Mouse (Mus musculus): Measurements from ENCODE around the gene Kank2. TPM values are rescaled to one million over a fixed set of nuclear protein-coding genes. Genes with fewer than 3 reads are reported as not detected.
"Not testable (repeated sequence)": the region's sequence is repeated elsewhere in the genome, so short reads cannot be mapped to it uniquely, and the experiment has no call there.

Kank2 gene
- polyA plus RNA-seq, 1 experiment from 2014 or later: 9.5 TPM

DNA sequence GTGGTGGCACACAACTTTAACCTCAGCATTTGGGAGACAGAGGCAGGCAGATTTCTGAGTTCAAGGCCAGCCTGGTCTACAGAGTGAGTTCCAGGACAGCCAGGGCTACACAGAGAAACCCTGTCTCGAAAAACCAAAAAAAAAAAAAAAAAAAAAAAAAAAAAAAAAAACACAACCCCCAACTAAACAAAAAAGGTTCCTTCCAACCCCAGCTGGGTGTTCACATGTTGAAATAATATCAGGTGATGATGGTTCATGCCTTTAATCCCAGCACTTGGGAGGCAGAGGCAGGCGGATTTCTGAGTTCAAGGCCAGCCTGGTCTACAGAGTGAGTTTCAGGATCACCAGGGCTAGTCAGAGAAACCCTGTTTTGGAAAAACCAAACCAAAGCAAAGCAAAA is 12.2 kb downstream of the Kank2 start:
- 90% methylated on average over 1 of the region's 2 CpGs for WGBS

GRCm38 (mm10) chr9:21784517-21785307 is 13.8 kb downstream of the Kank2 start:
- no peaks in the 10 kb centered on the region for H3K9me3 ChIP-seq (ENCODE audit: control insufficient read depth, low read length)
- ATAC-seq (replicated peaks; ENCODE audit: low FRiP score, low TSS enrichment, low read depth): no peak
- no peak overlapping the region for H3K4me3 ChIP-seq (ENCODE audit: low read depth, low read length)
- H3K4me1 ChIP-seq (replicated peaks; ENCODE audit: control insufficient read depth, insufficient read depth, low read length): 0 out of 2 replicates have a peak, but pooled peaks cover 4% of the 10 kb centered on the region
- H3K27ac ChIP-seq (ENCODE audit: low read depth): no peak overlapping the region
- H3K9ac ChIP-seq (ENCODE audit: low read length): no peak overlapping the region
- WGBS: 89% methylated on average over 7 of the region's 7 CpGs
- H3K27me3 ChIP-seq (replicated peaks; ENCODE audit: control insufficient read depth, insufficient read depth, low read length): no peaks in the 10 kb centered on the region
- H3K4me2 ChIP-seq (ENCODE audit: low read length): no peak overlapping the region
- DNase-seq (ENCODE audit: low spot score): no peak
- peaks cover 72% of the 10 kb centered on the region for H3K36me3 ChIP-seq (ENCODE audit: control insufficient read depth, insufficient read depth, low read length)

More for the DNA sequence above, 12.2 kb downstream of the Kank2 start:
- not testable (repeated sequence) for DNase-seq (ENCODE audit: low spot score); H3K4me2 ChIP-seq (ENCODE audit: low read length); H3K9me3 ChIP-seq (ENCODE audit: control insufficient read depth, low read length); H3K4me1 ChIP-seq (replicated peaks; ENCODE audit: control insufficient read depth, insufficient read depth, low read length); H3K4me3 ChIP-seq (ENCODE audit: low read depth, low read length); ATAC-seq (replicated peaks; ENCODE audit: low FRiP score, low TSS enrichment, low read depth); H3K9ac ChIP-seq (ENCODE audit: low read length); H3K27ac ChIP-seq (ENCODE audit: low read depth); H3K27me3 ChIP-seq (replicated peaks; ENCODE audit: control insufficient read depth, insufficient read depth, low read length)
- peaks cover 68% of the 10 kb centered on the region for H3K36me3 ChIP-seq (ENCODE audit: control insufficient read depth, insufficient read depth, low read length)

DNA sequence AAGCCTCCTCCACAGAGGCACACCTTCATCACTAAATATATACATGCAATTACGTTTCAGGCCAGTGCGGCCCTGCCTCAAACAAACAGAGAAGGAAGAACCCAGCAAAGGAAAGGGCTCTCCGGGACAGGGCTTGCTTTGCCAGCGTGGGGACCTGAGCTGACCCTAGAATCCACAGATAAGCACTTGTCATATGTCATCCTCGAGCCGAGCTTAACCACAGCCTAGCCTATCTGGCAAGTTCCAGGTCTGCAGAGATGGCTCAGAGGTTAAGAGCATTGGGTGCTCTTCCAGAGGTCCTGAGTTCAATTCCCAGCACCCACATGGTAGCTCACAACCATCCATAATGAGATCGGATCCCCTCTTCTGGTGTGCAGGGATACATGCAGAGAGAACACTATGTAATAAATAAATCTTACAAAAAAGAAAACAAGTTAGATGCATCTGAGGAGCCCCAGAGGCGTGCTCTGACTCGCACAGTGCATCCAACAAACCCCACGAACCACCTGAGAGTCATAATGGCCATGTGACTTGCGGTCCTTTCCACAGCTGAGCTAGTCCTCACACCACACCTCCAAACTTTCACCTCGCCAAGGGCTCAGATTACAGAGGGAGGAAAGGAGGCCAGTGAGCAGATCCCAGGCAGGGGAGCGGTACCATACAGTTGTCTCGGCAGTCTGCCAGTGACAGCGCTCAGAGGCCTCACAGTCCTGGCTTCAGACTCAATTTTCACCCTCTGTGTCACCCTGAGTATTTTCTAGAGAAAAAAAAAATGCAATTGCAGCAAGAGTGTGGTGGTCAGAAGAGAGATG is 16.7 kb downstream of the Kank2 start:
- H3K9me3 ChIP-seq (ENCODE audit: control insufficient read depth, low read length): no peaks in the 10 kb centered on the region
- H3K4me1 ChIP-seq (replicated peaks; ENCODE audit: control insufficient read depth, insufficient read depth, low read length): no peaks in the 10 kb centered on the region
- ATAC-seq (replicated peaks; ENCODE audit: low FRiP score, low TSS enrichment, low read depth) (no peak), DNase-seq (ENCODE audit: low spot score) (no peak)
- H3K27me3 ChIP-seq (replicated peaks; ENCODE audit: control insufficient read depth, insufficient read depth, low read length): no peaks in the 10 kb centered on the region
- no peak overlapping the region for H3K9ac ChIP-seq (ENCODE audit: low read length)
- peaks cover 80% of the 10 kb centered on the region for H3K36me3 ChIP-seq (ENCODE audit: control insufficient read depth, insufficient read depth, low read length)
- H3K27ac ChIP-seq (ENCODE audit: low read depth): no peak overlapping the region
- 71% methylated on average over 15 of the region's 15 CpGs for WGBS
- H3K4me2 ChIP-seq (ENCODE audit: low read length): no peak overlapping the region
- no peak overlapping the region for H3K4me3 ChIP-seq (ENCODE audit: low read depth, low read length)

- Histone ChIP-seq H3K27ac (ENCODE audit: low read depth) (no peak overlapping the region), H3K9ac (ENCODE audit: low read length) (no peak overlapping the region), H3K4me2 (ENCODE audit: low read length) (no peak overlapping the region), H3K9me3 (ENCODE audit: control insufficient read depth, low read length) (no peaks in the 10 kb centered on the region), H3K27me3 (replicated peaks; ENCODE audit: control insufficient read depth, insufficient read depth, low read length) (no peaks in the 10 kb centered on the region), H3K36me3 (ENCODE audit: control insufficient read depth, insufficient read depth, low read length) (peaks cover 84% of the 10 kb centered on the region), H3K4me1 (replicated peaks; ENCODE audit: control insufficient read depth, insufficient read depth, low read length) (no peaks in the 10 kb centered on the region), H3K4me3 (ENCODE audit: low read depth, low read length) (no peak overlapping the region)
- no peak for DNase-seq (ENCODE audit: low spot score)
- no peak for ATAC-seq (replicated peaks; ENCODE audit: low FRiP score, low TSS enrichment, low read depth)
- 84% methylated on average over 3 of the region's 3 CpGs for WGBS
Measured at GRCm38 (mm10) chr9:21777726-21778125, 20.8 kb downstream of the Kank2 start.

DNA sequence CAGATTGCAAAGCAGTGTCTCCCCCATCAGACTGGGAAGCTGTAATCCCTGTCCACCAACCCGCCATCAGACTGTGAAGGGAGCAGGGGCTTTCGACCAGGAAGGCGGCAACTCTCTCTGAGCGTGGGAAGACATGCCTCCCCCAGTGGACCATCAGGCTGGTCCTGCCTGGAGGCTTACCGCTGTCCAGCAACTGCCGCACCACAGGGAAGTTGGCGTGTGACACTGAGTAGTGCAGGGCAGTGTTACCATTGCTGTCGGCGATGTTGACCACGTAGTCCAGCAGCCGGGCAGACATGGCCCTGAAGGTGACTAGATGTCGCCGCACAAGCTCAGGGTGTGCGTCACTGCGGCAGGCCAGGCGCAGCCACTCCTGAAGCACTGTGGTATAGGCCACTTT is 24.2 kb downstream of the Kank2 start:
- no peak overlapping the region for H3K27ac ChIP-seq (ENCODE audit: low read depth)
- no peak for ATAC-seq (replicated peaks; ENCODE audit: low FRiP score, low TSS enrichment, low read depth)
- peaks cover 84% of the 10 kb centered on the region for H3K36me3 ChIP-seq (ENCODE audit: control insufficient read depth, insufficient read depth, low read length)
- no peak for DNase-seq (ENCODE audit: low spot score)
- H3K4me3 ChIP-seq (ENCODE audit: low read depth, low read length): no peak overlapping the region
- no peak overlapping the region for H3K4me2 ChIP-seq (ENCODE audit: low read length)
- H3K9ac ChIP-seq (ENCODE audit: low read length): no peak overlapping the region
- no peaks in the 10 kb centered on the region for H3K4me1 ChIP-seq (replicated peaks; ENCODE audit: control insufficient read depth, insufficient read depth, low read length)
- H3K9me3 ChIP-seq (ENCODE audit: control insufficient read depth, low read length): no peaks in the 10 kb centered on the region
- WGBS: 96% methylated on average over 16 of the region's 16 CpGs
- H3K27me3 ChIP-seq (replicated peaks; ENCODE audit: control insufficient read depth, insufficient read depth, low read length): no peaks in the 10 kb centered on the region

- peaks cover 84% of the 10 kb centered on the region for H3K36me3 ChIP-seq (ENCODE audit: control insufficient read depth, insufficient read depth, low read length)
- 77% methylated on average over 5 of the region's 5 CpGs for WGBS
- ATAC-seq (replicated peaks; ENCODE audit: low FRiP score, low TSS enrichment, low read depth): not testable (repeated sequence)
Measured at GRCm38 (mm10) chr9:21773396-21773795, 25.1 kb downstream of the Kank2 start.

DNA sequence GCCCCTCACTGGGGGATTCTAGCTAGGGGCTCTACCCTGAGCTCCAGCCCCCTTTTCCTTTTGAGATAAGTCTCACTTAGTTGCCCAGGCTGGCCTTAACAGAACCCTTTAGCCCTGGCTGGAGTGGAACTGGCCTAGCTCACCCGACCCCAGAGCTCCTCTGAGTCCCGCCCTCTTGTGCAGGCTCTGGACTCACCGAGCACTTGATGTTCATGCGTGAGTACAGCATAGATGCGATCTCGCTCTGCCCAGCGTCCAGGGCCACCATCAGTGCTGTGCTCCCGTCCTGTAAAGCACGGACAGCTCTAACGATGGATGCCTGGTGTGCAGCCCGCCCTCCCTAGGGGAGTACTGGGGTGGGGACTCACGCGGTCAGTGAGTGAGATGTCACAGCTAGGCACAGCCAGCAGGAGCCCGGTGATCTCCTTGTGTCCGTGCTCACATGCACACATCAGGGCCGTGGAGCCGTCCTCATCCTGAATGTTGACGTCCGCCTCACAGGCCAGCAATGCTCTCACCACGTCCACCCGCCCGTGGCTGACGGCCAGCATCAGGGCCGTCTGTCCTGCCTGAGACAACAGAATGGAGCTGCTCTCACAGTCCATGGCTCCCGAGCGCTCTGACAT is 28.9 kb downstream of the Kank2 start:
- WGBS: 81% methylated on average over 26 of the region's 26 CpGs
- no peaks in the 10 kb centered on the region for H3K27me3 ChIP-seq (replicated peaks; ENCODE audit: control insufficient read depth, insufficient read depth, low read length)
- H3K36me3 ChIP-seq (ENCODE audit: control insufficient read depth, insufficient read depth, low read length): peaks cover 70% of the 10 kb centered on the region
- H3K9me3 ChIP-seq (ENCODE audit: control insufficient read depth, low read length): no peaks in the 10 kb centered on the region
- H3K4me1 ChIP-seq (replicated peaks; ENCODE audit: control insufficient read depth, insufficient read depth, low read length): no peaks in the 10 kb centered on the region
- no peak overlapping the region for H3K4me2 ChIP-seq (ENCODE audit: low read length)
- H3K4me3 ChIP-seq (ENCODE audit: low read depth, low read length): no peak overlapping the region
- no peak for DNase-seq (ENCODE audit: low spot score)
- no peak overlapping the region for H3K9ac ChIP-seq (ENCODE audit: low read length)
- ATAC-seq (replicated peaks; ENCODE audit: low FRiP score, low TSS enrichment, low read depth): no peak
- peak overlapping the region; percentile 29 for H3K27ac ChIP-seq (ENCODE audit: low read depth)

More at GRCm38 (mm10) chr9:21773396-21773795, 25.1 kb downstream of the Kank2 start:
- not testable (repeated sequence) for DNase-seq (ENCODE audit: low spot score); H3K4me2 ChIP-seq (ENCODE audit: low read length); H3K27ac ChIP-seq (ENCODE audit: low read depth); H3K4me3 ChIP-seq (ENCODE audit: low read depth, low read length); H3K9ac ChIP-seq (ENCODE audit: low read length); H3K9me3 ChIP-seq (ENCODE audit: control insufficient read depth, low read length); H3K4me1 ChIP-seq (replicated peaks; ENCODE audit: control insufficient read depth, insufficient read depth, low read length); H3K27me3 ChIP-seq (replicated peaks; ENCODE audit: control insufficient read depth, insufficient read depth, low read length)

GRCm38 (mm10) chr9:21768511-21769411 is 29.8 kb downstream of the Kank2 start:
- no peak for ATAC-seq (replicated peaks; ENCODE audit: low FRiP score, low TSS enrichment, low read depth)
- Histone ChIP-seq H3K36me3 (ENCODE audit: control insufficient read depth, insufficient read depth, low read length) (peaks cover 61% of the 10 kb centered on the region), H3K4me3 (ENCODE audit: low read depth, low read length) (no peak overlapping the region), H3K9me3 (ENCODE audit: control insufficient read depth, low read length) (no peaks in the 10 kb centered on the region), H3K4me1 (replicated peaks; ENCODE audit: control insufficient read depth, insufficient read depth, low read length) (no peaks in the 10 kb centered on the region), H3K27ac (ENCODE audit: low read depth) (peak overlapping the region; percentile 29; the same call in 1 of the 2 replicates), H3K9ac (ENCODE audit: low read length) (no peak overlapping the region), H3K27me3 (replicated peaks; ENCODE audit: control insufficient read depth, insufficient read depth, low read length) (no peaks in the 10 kb centered on the region), H3K4me2 (ENCODE audit: low read length) (no peak overlapping the region)
- no peak for DNase-seq (ENCODE audit: low spot score)
- 59% methylated on average over 13 of the region's 13 CpGs for WGBS

All from intestine, embryonic 14.5 days (tissue).